Mouse (Mus musculus) lung, postnatal 0 days (tissue): ENCODE measurements around the gene Fars2.

Experiments used
- CTCF ChIP-seq: IDR thresholded peaks from 2 replicates; pipeline ENCODE4 v1.5.1; 2016; ENCODE audit warnings: antibody characterized with exemption, mild to moderate bottlenecking
- EP300 ChIP-seq: IDR thresholded peaks from 2 replicates; pipeline ENCODE4 v1.6.1; 2016; ENCODE audit warnings: antibody characterized with exemption, mild to moderate bottlenecking, control low read depth

GRCm38 (mm10) chr13:36422446-36422845 is 305.2 kb downstream of the Fars2 start:
- TF ChIP-seq CTCF (no peak), EP300 (no peak)
